Mouse (Mus musculus) E14TG2a.4 (cell line): ENCODE measurements around the gene Lhfpl5.

Source experiments
- H3K27me3 ChIP-seq: 2 replicates; pipeline ENCODE4 v1.6.1; 2014; ENCODE audit warnings: low read length, control low read depth; ENCODE audit not compliant: insufficient read depth
- H3K36me3 ChIP-seq: 2 replicates; pipeline ENCODE4 v1.6.1; 2014; ENCODE audit warnings: low read length, control low read depth; ENCODE audit not compliant: insufficient read depth
- H3K4me1 ChIP-seq: replicated peaks from 2 replicates; pipeline ENCODE4 v1.6.1; 2014; ENCODE audit warnings: low read depth, low read length, control low read depth
- H3K4me3 ChIP-seq: replicated peaks from 2 replicates; pipeline ENCODE4 v1.5.1; 2014; ENCODE audit warnings: mild to moderate bottlenecking, low read length
- H3K9me3 ChIP-seq: 2 replicates; pipeline ENCODE4 v1.6.1; 2014; ENCODE audit warnings: low read length, control low read depth
- CTCF ChIP-seq: conservative IDR thresholded peaks from 2 replicates; pipeline ENCODE4 v1.5.1; 2014; ENCODE audit warnings: low read length
- NANOG ChIP-seq: IDR thresholded peaks from 2 replicates; pipeline ENCODE4 v1.6.1; 2014; ENCODE audit warnings: borderline replicate concordance, low read length, mixed read lengths
- POU5F1 ChIP-seq: IDR thresholded peaks from 2 replicates; pipeline ENCODE4 v1.6.1; 2014; ENCODE audit warnings: low read length, borderline replicate concordance

The Lhfpl5 gene

DNA sequence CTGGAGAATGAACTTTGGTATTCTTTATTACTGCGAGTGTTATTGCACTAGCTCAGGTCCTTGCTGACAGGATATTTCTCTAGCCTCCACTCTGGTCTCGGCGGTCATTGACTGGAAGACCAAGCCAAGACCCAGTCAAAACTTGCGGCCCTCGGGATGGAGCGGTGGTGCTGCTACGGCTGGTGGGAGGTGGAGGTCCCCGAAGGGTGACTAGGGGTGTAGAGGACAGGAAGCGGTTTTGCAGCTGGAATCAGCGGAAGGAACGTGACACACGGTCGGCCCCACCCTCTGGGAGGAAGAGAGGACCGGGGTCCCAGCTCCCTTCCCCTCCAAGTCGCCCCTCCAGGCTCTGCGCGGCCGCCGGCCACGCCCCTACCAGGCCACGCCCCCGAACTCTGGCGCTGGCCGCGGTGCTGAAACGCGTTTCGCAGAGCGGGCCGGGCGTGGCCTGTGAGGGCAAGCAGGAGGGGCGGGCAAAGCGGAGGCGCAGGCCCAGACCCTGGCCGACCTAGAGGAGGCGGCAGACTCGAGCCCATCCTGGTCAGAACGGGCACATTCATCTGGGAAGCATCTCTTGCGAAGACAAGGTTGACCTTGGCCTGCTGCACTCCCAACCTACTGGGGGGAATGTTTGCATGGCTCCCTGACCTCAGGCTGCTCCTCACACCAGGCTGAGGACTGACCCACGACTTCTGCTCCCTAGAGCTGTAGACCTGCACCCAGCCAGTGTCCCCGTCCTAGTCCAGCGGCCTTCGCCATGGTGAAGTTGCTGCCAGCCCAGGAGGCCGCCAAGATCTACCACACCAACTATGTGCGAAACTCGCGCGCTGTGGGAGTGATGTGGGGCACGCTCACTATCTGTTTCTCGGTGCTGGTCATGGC, at the start of gene Lhfpl5:
TSS of gene Lhfpl5 (plus strand) at position 398 of the 882 bp plus-strand sequence.
- TF ChIP-seq CTCF (no peak), NANOG (no peak), POU5F1 (no peak)
- peaks cover 17% of the 10 kb centered on the region for H3K27me3 ChIP-seq
- no peaks in the 10 kb centered on the region for H3K36me3 ChIP-seq
- peaks cover 61% of the 10 kb centered on the region for H3K4me1 ChIP-seq
- peak within 1 kb of the TSS; percentile 75 for H3K4me3 ChIP-seq
- no peaks in the 10 kb centered on the region for H3K9me3 ChIP-seq

DNA sequence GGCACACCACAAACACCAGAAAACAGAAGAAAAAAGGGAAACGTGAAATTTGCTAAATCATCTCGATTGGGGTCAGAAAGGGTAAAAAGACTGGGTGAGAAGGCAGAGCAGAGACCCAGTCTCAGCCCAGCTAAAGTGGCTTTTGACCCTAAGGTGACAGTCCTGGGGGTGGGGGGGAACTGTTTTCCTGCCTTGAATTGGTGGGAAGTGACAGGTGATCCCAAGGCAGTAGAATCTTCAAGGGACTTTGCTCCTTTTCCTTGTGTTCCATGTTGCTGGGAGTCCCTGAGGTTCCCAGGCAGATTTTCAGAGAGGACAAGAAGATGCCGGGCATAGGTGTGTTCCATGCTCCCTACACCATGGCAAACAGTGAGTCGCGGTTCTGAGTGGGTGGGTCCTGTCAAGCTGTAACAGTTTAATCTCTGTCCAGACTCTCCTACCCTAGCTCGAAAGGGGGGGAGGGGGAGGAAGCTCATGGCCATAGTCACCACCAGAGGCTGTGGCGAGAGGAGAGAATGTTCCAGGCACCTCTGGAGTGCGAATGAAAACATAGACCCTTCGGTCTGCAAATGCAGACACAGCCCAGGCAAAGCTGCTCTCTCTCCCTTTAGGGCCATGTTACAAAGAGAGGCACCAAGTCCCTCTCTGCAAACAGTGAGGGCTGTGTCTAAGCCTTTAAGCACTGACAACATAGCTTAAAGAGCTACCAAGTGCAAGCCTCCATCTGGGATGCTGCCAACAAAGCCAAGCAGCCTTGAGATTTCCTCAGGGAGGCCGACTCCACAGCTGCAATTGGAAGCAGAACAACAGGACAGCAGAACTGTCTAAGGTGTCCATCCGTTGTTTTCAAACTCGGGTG, 48.0 kb upstream of the Lhfpl5 start:
- Histone ChIP-seq H3K36me3 (peaks cover 13% of the 10 kb centered on the region), H3K4me1 (peaks cover 61% of the 10 kb centered on the region), H3K9me3 (no peaks in the 10 kb centered on the region), H3K27me3 (peaks cover 8% of the 10 kb centered on the region; the same call in 1 of the 2 replicates), H3K4me3 (no peak overlapping the region)
- TF ChIP-seq CTCF: no peak
- TF ChIP-seq NANOG: no peak
- TF ChIP-seq POU5F1: no peak

DNA sequence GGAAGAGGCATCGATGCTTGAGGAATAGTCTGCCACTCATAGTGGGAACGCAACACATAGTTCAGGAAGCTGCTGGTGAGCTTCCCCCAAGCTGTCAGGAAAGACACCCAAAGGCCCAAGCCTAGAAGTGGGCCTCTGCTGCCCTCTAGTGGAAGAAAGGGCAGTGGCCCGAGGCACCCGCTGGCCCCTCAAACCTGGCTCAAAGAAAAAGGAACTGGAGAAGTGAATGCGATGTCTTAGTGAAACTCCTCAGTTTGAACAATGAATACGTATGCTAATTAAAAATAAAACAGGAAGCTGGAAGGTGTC, 47.4 kb upstream of the Lhfpl5 start:
- peaks cover 64% of the 10 kb centered on the region for H3K4me1 ChIP-seq
- TF ChIP-seq CTCF (peak; percentile 96), NANOG (no peak), POU5F1 (no peak)
- no peaks in the 10 kb centered on the region for H3K9me3 ChIP-seq
- H3K36me3 ChIP-seq: peaks cover 13% of the 10 kb centered on the region
- peaks cover 11% of the 10 kb centered on the region; the same call in 1 of the 2 replicates for H3K27me3 ChIP-seq
- H3K4me3 ChIP-seq: no peak overlapping the region

DNA sequence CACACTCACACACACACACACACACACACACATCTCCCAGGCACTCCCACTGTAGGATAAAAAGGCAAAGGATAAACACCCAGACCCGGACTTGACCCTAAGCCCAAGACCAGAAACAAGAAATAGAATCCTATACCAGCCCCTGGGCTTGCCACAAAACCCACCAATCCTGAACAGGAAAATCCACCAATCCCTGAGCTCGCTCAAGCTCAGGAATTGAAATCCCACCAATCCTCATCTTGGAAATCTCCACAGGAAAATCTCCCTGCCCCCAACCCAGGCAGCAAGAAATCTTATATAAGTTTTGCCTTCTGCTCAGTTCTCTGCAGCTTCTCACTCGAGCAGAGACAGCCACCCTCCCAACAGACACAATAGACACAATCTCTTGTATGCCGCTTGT, 46.3 kb upstream of the Lhfpl5 start:
- no peak for TF ChIP-seq NANOG
- TF ChIP-seq CTCF: no peak
- TF ChIP-seq POU5F1: no peak
- Histone ChIP-seq H3K4me1 (peaks cover 63% of the 10 kb centered on the region), H3K27me3 (peaks cover 11% of the 10 kb centered on the region; the same call in 1 of the 2 replicates), H3K9me3 (no peaks in the 10 kb centered on the region), H3K4me3 (no peak overlapping the region), H3K36me3 (peaks cover 13% of the 10 kb centered on the region)

DNA sequence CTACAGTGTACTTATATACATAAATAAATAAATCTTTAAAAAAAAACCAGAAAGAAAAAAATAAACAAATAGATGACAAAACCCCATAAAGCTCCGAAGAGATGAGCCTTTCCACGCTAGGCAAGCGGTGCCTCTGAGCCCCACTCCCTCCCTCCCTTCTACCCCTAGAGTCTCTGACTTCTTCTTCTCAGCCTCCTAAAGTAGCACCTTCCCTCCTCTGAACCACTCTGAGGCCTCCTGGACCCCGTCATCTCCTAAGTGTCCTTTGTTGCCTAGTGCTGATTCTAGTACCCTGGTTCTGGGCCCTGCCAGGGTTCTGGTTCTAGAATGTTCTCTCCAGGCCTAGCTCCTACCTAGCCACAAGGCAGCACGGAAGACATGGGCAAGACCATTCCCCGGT, 44.9 kb upstream of the Lhfpl5 start, which contains the start of gene Armc12:
TSS of gene Armc12 (plus strand) at position 301 of the 400 bp plus-strand sequence.
- H3K4me3 ChIP-seq: no peak within 1 kb of the TSS
- no peaks in the 10 kb centered on the region for H3K9me3 ChIP-seq
- TF ChIP-seq NANOG: no peak
- TF ChIP-seq CTCF: peak; percentile 14; the same call in 1 of the 2 replicates
- H3K4me1 ChIP-seq: peaks cover 49% of the 10 kb centered on the region
- H3K27me3 ChIP-seq: peaks cover 11% of the 10 kb centered on the region; the same call in 1 of the 2 replicates
- H3K36me3 ChIP-seq: peaks cover 2% of the 10 kb centered on the region; the same call in 1 of the 2 replicates

DNA sequence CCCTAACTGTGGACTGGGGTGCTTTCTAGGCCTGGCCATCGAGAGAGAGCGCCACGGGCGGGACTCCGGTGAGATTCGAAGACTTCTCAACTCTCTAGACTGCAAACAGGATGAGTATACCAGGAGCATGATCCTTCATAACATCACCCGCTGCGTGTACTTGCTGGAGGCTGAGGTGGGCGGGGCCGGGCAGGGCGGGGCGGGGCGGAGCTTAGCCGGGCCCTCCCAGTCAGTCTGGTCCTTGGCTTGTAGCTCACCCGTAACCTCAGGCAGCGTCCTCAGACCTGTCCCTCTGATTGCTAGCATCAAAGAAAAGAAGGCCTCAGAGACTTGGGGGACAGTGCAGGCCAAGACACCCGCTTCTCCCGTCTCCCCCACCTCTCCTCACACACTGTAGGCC, 43.5 kb upstream of the Lhfpl5 start:
- H3K9me3 ChIP-seq: no peaks in the 10 kb centered on the region

DNA sequence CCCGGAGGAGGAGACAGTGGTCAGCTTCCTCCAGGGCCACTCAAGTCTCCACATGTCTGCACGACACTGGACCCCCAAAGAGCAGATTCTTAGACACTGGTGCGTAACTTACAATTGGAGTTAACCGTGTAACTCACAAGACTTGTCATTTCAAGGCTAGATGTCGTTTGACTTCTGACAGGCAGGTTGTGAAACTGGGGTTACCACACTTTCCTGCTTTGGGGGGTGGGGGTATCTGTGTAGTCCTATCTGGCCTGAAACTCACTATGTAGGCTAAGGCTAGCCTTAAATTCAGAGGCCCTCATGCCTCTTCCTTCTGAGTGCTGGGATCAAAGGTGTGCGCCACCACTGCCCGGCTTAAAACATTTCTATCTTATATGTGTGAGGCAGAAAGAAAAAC, 42.9 kb upstream of the Lhfpl5 start:
- no peak for TF ChIP-seq CTCF
- no peak for TF ChIP-seq NANOG
- TF ChIP-seq POU5F1: no peak
- Histone ChIP-seq H3K27me3 (peaks cover 22% of the 10 kb centered on the region), H3K4me1 (peaks cover 49% of the 10 kb centered on the region), H3K36me3 (no peaks in the 10 kb centered on the region), H3K4me3 (no peak overlapping the region), H3K9me3 (no peaks in the 10 kb centered on the region)

More for the DNA sequence above, 43.5 kb upstream of the Lhfpl5 start:
- Histone ChIP-seq H3K4me3 (0 out of 2 replicates have a peak overlapping the region, but pooled peaks have one; percentile 33), H3K36me3 (no peaks in the 10 kb centered on the region), H3K4me1 (peaks cover 48% of the 10 kb centered on the region), H3K27me3 (peaks cover 16% of the 10 kb centered on the region)
- TF ChIP-seq CTCF (no peak), NANOG (no peak), POU5F1 (no peak)

DNA sequence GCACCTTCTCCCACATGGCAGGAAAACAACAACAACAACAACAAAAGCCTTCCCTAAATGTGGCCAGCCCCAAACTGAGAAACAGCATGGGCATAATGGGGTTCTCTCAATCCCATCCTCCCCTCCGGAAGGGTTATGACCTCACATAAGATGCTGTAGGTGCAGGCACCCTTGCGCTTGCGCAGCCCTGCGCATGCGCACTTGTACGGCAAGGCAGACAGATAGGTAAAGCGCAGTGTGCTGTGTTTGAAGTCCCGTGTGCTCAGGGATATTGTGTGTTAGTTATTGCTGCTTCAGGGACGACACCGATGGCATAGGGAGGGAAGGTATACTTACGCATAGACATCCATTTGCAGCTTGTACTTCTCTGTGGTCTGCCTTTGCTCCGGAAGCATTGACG, 42.1 kb upstream of the Lhfpl5 start:
- H3K36me3 ChIP-seq: no peaks in the 10 kb centered on the region
- H3K9me3 ChIP-seq: no peaks in the 10 kb centered on the region
- H3K4me1 ChIP-seq: peaks cover 50% of the 10 kb centered on the region
- TF ChIP-seq CTCF (no peak), POU5F1 (no peak), NANOG (no peak)
- peaks cover 24% of the 10 kb centered on the region for H3K27me3 ChIP-seq
- peak overlapping the region; percentile 23; the same call in 1 of the 2 replicates for H3K4me3 ChIP-seq
